Mouse (Mus musculus) frontal cortex, adult 2 months (tissue): ENCODE measurements at regions not wholly inside any gene's neighbourhood (a gene's known extent, or its start where the extent isn't known, plus 50 kb on each side); places are given as distances from the start of the nearest gene placed in this dataset.
"Not testable (repeated sequence)": the region's sequence is repeated elsewhere in the genome, so short reads cannot be mapped to it uniquely, and the experiment has no call there.

ENCODE experiments used
- DNase-seq, 2 experiments: peaks; one replicate each; pipeline ENCODE4 v3.0.0; 2022; ENCODE audit warnings: low spot score in 1 of 2; ENCODE audit errors: extremely low spot score in 1 of 2

- DNase-seq: not testable (repeated sequence)
Observed at GRCm38 (mm10) chr8:55347851-55348250, 393.2 kb downstream of the Gpm6a start.

GRCm38 (mm10) chr8:55359851-55360250 lies 405.2 kb downstream of the Gpm6a start:
- DNase-seq: not testable (repeated sequence)

- not testable (repeated sequence) for DNase-seq
Observed at GRCm38 (mm10) chr8:55367431-55367830, 412.8 kb downstream of the Gpm6a start.

- DNase-seq: no peak
Observed at GRCm38 (mm10) chr8:55397046-55397445, 442.4 kb downstream of the Gpm6a start.

DNA sequence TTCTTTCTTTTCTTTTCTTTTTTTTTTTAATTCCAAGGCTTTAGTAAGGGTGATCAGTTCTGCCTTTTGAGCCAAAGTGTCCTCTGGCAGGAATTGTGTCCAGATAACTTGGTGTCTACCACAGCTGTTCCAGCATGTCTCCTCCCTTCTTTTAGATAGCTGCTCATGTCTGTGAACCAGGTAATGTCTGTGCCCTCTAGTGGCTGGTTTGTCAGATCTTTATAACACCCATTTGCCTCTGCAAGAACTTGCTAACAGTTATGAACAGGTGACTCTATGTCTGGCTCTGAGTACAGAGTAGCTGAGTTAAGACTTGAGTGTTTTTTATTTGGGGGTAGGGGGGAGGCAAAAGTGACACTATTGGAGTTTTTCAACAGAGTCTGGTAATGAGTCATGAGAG lies 443.7 kb downstream of the Gpm6a start:
- DNase-seq: peak in 1 of 2 experiments; percentile 28

DNA sequence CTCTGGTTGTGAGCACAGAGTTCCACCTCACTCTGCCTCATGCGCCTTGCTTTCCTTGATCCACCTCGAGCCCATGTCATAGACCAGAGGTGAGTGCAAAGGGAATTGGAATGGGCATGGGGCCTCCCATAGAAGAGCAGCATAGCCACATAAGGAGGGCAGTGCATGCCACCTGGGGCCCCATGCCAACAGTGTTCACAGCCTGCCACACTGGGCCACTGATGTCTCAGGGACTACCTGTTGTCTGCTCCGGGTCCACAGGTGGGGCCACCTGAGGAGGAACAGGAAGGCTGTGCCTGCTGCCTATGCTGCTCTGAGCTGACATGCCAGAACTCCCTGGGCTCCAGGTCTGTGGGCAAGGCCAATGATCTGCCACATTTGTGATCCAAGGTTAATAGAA lies 445.8 kb downstream of the Gpm6a start:
- DNase-seq: no peak

- DNase-seq: not testable (repeated sequence)
Observed at GRCm38 (mm10) chr8:55406903-55407302, 452.3 kb downstream of the Gpm6a start.
